Mouse (Mus musculus) adrenal gland, adult 2 months (tissue): ENCODE measurements around the gene Fam178b. TPM values are rescaled to one million over a fixed set of nuclear protein-coding genes. Genes with fewer than 3 reads are reported as not detected.
"Not testable (repeated sequence)": the region's sequence is repeated elsewhere in the genome, so short reads cannot be mapped to it uniquely, and the experiment has no call there.

ENCODE experiments used
- DNase-seq: peaks from one replicate; pipeline ENCODE4 v3.0.0; 2021
- polyA plus RNA-seq: library from polyadenylated mRNA; depleted of rRNA; stranded (reverse); fragments of >200 nt; gene quantifications from 2 replicates; pipeline ENCODE4 v1.2.3, GENCODE M21; 2012
- total RNA-seq, 2 experiments: library from RNA; stranded (reverse); gene quantifications; 2 replicates each; pipeline ENCODE4 v1.2.3; 2021

The Fam178b gene
- total and polyA plus RNA-seq, 3 experiments = 0.14 to 0.79 (median 0.52) TPM

DNA sequence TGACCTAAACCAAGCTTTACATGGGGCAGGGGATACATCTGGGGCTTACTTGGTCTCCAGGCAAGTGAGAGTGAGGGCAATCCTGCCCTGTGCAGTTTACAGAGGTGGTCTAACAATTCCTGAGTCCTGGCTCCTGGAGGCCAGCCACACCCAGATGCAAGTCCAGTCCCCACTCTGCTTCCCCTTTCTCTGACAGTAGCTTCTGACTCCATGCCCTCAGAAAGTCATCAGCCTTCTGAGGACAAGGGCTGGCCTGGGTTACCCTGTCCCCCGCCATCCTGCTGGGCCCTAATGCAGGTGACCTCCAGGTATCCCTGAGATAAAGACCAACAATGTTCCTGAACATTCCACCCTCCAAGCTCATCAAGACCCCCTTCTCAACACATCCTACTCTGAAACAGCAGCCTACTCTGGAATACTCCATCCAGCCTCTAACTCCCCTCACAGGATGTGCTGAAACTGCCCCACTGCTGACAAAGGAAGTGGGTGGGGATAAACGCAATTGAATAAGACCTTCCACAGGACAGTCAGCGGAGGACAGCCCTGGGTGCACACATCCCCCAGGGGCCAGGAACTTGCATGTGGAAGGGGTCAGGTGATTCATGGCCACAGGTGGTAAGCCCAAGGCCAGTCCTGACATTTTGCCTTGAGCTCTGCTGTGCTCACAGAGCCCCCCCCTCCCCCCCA, 52.8 kb downstream of the Fam178b start:
- peak; percentile 16 for DNase-seq

DNA sequence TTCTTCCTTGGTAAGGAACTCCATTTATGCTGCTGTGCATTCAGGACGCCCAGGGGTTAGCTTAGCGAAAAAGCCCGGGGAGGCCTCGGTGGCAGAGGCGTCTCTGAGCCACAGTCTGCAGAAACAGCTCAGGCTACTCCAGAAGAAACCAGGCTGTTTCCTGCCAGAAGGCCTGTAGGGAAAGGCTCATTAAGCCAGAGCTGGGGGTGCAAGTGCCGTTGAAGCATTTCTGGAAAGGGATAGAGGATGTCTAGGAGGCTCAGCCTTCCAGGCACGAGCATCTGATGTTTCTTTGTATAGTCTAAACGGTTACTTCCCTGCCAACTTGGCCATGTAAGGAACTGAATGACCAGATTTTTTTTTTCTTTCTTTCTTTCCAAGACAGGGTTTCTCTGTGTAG, 54.4 kb downstream of the Fam178b start:
- no peak for DNase-seq

DNA sequence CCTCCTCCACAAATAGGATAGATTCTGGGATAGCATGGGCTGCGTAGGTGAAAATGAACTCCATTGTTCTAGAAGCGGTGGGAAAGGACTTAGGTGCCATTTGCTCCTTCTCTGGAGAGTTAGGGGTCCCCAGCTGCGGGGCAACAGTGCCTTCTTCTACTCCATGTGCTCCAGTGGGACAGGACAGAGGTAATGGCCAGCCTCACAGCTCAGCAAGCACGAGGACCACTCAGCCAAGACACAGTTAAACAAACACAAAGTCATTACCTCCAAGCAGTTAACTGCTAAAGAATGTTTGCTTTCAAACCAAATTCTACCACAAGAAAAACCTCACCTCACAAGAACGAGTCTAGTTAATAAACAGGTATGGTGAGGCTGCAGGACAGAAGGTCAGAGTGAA, 57.5 kb downstream of the Fam178b start:
- no peak for DNase-seq

DNA sequence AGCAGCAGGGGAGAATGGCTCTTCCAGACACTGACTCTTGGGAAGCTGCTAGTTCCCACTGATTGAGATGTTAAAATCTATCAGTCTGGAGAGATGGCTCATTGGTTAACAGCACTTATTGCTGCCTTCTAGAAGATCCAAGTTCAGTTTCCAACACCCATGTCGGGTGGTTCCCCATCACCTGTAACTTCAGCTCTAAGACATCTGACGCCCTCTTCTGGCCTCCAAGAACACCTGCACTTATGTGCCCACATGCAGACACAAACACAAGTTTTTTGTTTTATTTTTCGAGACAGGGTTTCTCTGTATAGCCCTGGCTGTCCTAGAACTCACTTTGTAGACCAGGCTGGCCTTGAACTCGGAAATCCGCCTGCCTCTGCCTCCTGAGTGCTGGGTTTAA, 67.0 kb downstream of the Fam178b start:
- not testable (repeated sequence) for DNase-seq

DNA sequence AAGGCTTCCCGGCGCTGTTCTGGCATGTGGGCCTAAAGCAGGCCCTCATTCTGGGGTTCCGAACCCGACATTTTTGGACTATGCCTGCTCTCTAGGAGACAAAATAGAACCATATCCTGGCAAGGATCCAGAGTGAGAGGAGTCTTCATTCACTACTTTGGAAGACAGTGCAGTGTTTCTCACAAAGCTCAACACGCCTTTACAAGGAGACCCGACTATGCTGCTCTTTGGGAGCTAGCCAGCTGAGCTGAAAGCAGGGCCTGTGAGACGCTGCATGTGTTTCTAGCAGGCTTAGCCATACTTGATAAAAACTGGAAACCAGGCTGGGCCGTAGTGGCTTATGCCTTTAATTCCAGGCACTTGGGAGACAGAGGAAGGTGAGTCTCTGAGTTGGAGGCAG, 67.8 kb downstream of the Fam178b start:
- DNase-seq = no peak

DNA sequence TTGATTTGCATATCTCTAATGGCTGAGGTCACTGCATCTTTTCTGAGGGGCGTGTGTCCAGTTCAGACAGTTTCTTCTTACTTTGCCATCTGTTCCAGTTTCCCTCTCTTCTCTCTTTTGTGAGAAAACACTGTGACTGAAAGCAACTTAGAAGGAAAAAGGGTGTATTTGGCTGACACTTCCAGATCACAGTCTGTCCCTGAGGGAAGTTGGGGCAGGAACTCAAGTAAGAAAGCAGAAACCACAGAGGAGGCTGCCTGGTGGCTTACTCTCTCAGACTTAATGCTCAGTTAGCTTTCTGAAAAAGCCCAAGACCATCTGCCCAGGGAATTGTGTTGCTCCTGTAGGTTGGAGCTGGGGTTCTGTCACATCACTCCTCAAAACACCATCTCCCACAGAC, 68.4 kb downstream of the Fam178b start:
- no peak for DNase-seq

DNA sequence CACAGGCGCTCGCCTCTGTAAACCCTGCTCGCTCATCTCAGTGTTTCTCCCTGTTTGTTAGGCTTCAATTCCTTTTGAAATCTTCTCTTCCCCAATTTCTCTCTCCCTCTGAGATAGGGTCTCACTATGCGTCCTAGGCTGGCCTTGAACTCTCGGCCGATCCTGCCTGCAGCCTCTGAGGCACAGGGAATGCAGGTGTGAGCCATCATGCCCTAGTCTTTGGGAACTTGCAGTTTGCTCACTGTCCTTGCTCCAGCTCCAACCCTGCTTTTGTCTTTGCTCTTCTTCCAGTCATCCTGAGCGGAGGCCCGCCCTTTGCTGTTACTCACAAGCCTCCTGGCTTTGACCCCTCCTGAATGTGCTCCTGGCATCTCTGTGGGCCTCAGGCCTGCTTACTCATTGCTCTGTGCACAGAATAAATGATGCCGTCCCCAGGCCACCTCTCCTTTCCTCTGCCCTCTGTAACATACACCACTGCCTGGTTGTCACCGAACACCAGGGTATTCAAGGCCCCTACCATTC, 69.5 kb downstream of the Fam178b start:
- DNase-seq = peak; percentile 67

DNA sequence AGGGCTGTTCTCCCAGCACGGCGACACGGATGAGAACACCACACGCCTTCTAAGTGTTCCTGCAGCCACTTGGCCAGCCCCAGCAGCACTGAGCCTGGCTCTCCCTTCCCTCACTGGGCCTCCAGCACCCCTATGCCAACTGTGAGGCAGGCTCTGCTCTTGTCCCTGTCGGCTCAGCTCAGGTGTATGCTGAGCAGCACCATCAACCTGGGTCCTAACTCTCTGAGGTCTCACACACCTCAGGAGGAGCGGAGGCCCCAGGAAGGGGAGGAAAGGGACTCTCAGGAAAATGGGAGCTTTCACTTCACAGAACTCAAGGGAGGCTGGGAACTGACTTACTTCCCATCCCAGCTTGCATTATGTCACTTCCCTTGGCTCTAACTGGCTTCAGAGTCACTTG, 70.6 kb downstream of the Fam178b start:
- no peak for DNase-seq

DNA sequence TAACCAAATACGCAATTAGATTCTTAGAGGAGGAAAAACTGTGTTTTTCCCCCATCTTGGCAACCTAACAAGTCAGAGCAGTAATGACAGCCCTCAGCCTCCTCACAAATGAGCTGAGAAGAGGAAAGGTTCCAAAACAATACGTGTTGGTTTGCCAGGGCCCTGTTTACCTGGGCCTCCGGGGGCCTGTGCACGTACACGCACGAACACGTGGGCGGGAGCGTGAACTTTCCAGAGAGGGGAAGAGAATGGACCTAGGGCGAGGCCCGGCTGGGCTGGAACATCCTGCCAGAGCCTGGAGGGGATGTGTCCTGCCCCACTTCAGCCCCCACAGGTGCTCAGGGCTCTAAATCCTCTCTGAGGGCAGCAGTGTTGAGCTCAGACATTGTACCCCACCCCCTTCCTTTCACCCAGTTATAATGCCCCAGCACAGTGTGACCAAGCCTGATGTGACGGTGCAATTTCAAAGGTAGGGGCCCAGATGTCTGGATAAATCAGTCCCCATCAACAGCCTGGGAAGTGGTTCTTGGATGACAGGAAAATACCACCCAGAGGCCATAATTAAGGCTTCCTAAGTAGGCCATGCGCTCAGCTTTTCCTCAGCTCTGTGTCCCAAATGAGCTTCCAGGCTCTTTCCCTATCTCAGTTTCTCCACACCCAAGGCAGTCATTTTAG, 71.4 kb downstream of the Fam178b start:
- DNase-seq = no peak

DNA sequence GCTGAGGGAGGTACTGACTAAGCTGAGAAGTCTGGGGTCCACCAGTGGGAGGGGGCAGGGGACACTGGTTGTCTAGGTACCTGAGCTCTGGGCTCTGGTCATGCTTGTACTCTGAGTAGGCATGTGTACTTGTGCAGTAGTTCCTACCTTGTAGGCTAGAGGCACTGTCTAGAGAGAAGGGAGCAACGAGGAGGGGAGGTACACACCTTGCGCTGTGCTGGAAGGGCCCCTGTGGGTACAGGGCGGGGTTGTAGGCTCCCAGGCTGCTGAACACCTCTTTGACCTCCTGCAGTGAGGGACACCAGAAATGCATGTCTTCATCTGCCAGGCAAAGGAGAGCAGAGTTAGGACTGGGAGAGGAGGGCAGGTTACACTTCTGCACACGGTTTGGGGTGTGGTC, 74.8 kb downstream of the Fam178b start:
- DNase-seq = no peak

DNA sequence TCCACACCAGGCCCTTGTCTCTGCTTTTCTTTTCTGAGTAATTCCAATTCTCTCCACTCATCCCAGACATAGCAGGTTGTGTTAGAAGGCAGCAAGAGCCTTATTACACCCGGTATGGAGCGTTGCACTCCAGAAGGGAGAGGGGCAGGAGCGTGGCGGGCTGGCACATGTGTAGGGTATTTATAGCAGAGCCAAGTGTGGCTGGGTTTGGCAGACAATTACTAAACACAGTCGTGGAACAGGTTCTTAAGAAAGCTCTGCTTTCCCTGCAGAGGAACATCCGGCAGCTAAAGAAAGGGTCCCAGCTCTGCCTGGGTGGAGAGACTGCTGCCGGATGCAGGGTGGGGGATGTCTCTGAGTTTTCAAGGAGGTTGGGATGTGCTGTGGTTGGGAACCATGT, 76.0 kb downstream of the Fam178b start:
- no peak for DNase-seq

DNA sequence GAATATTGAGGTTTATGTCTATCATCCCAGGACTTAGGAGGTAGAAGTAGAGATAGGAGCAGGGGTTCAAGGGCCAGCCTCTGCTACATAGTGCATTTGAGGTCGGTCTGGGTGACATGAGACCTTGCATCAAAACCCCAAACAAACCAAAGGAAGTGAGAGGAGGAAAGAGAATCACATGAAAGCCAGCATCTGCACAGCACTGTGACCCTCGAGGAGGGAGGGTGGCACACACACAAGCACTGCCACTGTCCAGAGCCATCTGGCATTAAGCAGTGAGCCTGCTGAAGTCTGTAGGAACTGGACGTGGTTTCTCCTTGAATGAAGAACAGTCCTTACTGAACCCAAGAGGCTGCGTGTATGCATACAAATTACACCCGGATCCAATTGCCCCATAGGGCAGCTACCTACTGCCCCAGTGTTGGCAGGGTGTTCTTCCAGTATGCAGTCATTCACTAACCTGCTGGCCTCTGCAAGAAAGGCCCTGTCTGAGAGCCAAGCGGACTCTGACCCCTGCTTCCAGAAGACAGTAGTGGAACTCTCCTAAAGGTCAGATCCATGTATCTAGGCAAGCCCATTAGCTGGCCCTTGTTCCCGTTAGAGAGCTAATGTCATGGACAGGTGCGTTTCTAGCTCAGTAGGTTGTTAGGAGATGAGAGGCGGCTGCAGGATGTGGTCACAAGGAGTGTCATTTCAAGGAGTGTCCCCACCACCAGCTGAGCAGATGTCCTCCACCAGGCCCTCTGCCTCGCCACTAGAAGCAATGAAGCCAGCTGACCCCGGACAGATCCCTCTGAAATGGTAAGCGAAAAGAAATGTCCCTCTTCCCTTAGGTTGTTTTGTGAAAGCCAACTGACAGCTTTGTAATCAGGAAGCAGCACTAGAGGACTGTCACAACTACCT, 78.5 kb downstream of the Fam178b start:
- DNase-seq = no peak

DNA sequence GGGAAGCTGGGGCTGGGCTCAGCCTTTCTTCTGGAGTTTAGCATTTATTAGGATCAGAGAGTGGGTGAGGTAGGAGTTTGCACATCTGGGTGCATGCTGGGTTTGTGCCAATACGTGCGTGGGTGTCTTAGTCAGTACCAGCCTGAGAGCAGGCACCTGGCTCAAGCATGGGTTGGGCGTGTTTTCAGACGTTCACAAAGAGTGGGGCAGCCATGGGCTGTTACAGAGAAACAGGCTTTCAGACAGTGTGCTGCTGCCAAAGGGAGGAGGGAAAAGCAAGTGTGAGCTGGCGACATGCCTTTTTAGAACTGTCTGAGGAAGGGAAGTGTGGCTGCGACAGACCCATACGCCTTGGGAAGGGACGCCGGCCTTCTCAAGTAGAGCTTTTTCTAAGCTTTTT, 79.6 kb downstream of the Fam178b start:
- peak; percentile 14 for DNase-seq

DNA sequence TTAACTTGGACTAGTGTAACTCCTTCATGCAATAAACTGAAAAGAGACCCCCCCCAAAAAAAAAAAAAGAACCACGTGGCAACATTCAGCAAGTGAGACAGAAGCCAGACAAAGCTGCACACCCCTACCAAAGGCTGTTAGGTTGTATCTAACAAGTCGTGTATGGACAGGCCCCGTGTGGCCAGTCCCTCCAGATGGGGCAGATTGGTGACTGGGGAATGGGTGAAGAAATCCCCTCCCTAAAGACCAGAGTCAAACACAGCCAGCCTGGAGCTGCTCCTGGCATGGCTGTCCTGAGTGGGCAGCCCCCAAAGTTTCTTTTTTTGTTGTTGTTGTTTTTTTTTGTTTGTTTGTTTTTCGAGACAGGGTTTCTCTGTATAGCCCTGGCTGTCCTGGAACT, 80.7 kb downstream of the Fam178b start:
- DNase-seq = no peak

DNA sequence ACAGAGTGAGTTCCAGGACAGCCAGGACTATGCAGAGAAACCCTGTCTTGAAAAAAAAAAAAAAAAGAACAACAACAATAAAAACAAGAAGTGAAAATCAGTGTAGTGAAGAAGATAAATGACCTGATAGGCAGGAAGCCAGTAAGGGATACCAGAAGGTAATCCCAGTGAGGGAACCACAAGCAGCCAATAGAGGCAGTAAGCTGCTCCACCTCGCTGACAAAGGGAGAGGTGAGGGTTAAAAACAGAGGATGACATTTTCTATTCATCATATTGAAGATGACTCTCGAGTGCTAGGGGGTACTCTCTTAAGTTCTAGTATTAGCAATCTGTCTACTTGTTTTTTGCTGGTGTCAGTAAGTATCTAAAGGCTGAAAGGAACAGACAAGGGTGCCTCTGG, 84.6 kb downstream of the Fam178b start:
- no peak for DNase-seq

DNA sequence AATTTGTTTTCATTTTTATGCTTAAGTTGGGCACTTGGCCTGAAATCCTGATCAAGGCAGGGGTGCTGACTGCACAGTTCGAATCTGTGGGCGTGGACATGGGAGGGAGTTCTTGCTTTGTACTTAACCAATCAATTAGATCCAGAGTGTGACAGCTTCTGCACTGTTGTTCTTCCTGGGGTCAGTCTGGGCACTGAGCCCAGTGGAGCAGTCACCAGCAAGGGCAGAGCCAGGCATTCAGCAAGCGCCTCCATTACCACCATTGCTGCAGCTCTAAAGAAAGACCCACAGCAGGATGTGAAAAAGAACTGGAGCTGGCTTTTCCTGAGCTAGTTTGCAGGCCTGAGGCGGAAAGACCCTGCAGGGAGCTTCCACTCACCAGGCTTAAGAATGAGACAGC, 86.9 kb downstream of the Fam178b start:
- peak; percentile 82 for DNase-seq

DNA sequence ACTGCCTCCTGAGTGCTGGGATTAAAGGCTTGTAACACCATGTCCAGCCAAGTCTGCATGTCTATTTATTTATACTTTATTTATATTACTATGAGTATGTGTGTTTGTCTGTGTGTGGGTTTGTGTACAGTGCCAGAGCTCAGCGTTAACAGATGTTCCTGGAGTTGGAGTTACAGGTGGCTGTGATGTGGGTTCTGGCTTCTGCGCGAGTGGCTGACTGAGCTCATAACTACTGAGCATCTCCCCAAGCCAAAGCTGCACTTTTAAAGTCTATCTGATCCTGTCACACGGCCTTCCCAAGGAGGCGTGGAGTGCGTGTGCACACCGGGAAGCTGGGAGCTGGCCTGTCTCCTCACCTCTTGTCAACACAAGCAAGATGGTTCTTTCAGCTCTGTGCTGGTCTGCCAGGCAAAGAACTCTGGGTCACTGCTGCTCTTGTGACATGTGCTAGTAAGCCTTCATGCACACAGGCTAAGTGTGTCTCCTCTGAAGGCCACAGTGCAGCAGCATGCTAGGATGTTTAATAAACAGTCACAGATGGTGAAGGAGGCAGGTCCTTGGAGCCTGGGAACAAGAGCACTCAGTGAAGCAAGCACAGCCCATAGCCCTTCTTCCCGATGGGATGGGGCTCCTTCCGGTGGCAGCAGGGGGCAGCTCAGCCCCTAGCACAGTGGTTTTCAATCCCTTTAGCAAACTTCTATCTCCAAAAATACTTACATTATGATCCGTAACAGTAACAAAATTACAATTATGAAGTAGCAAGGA, 87.6 kb downstream of the Fam178b start:
- DNase-seq = no peak

DNA sequence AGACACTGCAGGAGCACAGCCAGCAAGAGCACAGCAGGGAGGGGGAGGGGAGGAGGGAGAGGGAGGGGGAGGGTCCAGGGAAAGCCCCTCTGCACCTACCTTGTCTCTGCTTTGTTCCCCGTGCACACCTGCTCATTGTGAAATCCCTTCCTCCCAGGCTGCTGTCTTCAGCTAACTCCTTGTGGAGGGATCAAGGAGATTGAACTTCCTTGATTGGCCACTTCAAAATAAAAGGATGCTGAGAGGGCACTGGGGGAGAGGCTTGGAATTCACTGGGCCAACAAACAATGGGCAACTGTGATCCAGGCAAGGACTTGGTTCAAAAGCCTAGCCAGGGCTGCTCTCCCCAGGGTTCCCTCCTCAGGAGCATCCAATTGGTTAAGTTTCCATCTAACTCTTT, 89.9 kb downstream of the Fam178b start:
- DNase-seq = no peak

DNA sequence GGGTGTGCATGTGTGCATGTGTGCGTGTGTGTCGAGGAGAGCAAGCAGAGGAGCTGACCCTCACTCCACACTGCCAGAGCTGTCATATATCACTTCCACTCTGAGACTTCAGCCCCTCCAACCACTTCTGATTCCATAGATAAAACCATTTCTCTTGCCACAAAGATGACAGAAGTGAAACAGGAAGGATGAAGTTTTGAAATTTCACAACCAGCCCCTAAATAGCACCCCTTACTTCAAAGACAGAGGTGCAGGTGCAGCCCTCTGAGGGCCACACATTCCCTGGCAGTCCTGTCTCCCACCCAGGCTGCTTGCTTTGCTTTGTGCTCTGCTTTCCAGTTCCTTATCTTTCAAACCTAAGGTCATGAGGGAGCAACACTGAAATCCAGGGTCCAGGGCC, 91.6 kb downstream of the Fam178b start:
- no peak for DNase-seq

DNA sequence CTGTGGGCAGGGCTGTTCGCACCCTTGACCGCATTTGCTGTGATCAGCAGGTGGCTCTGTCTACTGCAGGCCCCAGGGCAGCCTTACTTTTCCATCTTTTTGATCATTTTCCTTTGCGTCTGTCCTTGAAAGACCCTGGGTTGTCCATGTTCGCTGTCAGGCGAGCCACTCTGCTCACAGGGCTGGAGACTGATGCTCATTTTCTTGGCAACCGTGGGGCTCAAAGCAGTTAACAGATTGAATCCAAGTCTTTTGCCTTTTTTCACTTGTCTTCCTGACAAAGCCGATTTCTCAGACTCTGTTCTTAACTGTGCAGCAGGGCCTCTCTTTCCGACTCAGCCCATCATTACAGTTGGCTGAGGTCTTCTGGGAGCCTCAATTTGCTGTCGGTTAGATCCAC, 92.3 kb downstream of the Fam178b start:
- DNase-seq = no peak

DNA sequence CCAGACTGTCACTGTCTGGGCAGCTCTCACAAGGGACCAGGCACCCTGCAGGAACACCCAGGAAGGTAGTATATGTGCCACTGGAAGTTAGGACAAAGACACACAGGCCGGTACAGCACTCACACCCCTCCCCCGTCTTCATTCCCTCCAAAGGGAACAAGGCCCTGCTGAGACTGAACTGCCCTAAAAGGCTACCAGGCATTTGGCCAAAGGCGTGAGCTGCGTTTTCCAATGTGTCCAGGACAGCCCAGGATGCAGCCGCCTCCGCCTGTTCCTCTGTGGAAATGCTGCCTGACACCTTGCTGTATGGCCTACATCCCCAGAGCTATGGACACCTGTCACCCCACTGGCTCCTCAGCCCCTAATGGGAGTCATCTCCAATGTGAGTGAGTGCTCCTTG, 93.5 kb downstream of the Fam178b start:
- peak; percentile 60 for DNase-seq
